ENCODE assay signal across 34 mouse cellular contexts in genomic region chr4:128028294-128028693, GRCm38 (mm10). TPM values are rescaled to one million over a fixed set of nuclear protein-coding genes. Genes with fewer than 3 reads are reported as not detected.
"Had no signal": no experiment of that assay in that cellular context is flagged by ENCODE, and none has a peak within 500 bp of the region (broad histone marks: within the 10 kb centered on the region; RNA-seq: fewer than 3 reads in every experiment).

No protein-coding gene starts in this region.

- DNase-seq: left cerebral cortex, postnatal 4 days; liver, embryonic 13.5 days; liver, postnatal 0 days; lung, adult 18-20 months; lung, adult 2 months; lung, embryonic 14.5 days; lung, postnatal 10 days; lung, postnatal 14 days; lung, postnatal 36 days; lung, postnatal 4 days; midbrain, embryonic 14.5 days had no signal

- H3K4me1 ChIP-seq: limb, embryonic 10.5 days; limb, embryonic 12.5 days; limb, embryonic 13.5 days; limb, embryonic 15.5 days; liver, embryonic 12.5 days; liver, embryonic 13.5 days; liver, embryonic 15.5 days; lung, embryonic 15.5 days; megakaryocyte, embryonic 14.5 days; midbrain, embryonic 10.5 days; midbrain, embryonic 12.5 days; midbrain, embryonic 13.5 days; midbrain, embryonic 15.5 days had no signal

- ATAC-seq: liver, embryonic 12.5 days; liver, postnatal 0 days; lung, postnatal 0 days; midbrain, embryonic 13.5 days; midbrain, embryonic 15.5 days; midbrain, embryonic 16.5 days had no signal

- H3K4me3 ChIP-seq: limb, embryonic 10.5 days; limb, embryonic 12.5 days; limb, embryonic 13.5 days; limb, embryonic 15.5 days; liver, embryonic 12.5 days; liver, embryonic 13.5 days; liver, embryonic 15.5 days; lung, embryonic 15.5 days; megakaryocyte, embryonic 14.5 days; midbrain, embryonic 10.5 days; midbrain, embryonic 12.5 days; midbrain, embryonic 13.5 days; midbrain, embryonic 15.5 days; myocyte had no signal

- H3K27ac ChIP-seq: limb, embryonic 10.5 days; limb, embryonic 12.5 days; limb, embryonic 13.5 days; limb, embryonic 15.5 days; liver, embryonic 12.5 days; liver, embryonic 13.5 days; liver, embryonic 14.5 days; liver, embryonic 15.5 days; lung, embryonic 15.5 days; macrophage; midbrain, embryonic 10.5 days; midbrain, embryonic 12.5 days; midbrain, embryonic 13.5 days; midbrain, embryonic 15.5 days had no signal

RNA-seq across cellular contexts. Expression of gene Csmd2, which starts 40.6 kb away (rescaled TPM):
- polyA plus RNA-seq: liver, adult 2 months; liver, embryonic 16.5 days; liver, postnatal 0 days; lung, adult 2 months; macrophage; myocyte had no signal

RNA-seq across cellular contexts. Expression of gene CK137956, which starts 57.5 kb away (rescaled TPM):
- polyA plus RNA-seq: limb, embryonic 10.5 days; limb, embryonic 11.5 days; limb, embryonic 12.5 days; limb, embryonic 13.5 days; limb, embryonic 14.5 days; limb, embryonic 15.5 days; liver, adult 2 months; liver, embryonic 11.5 days; liver, embryonic 12.5 days; liver, embryonic 13.5 days; liver, embryonic 14.5 days; liver, embryonic 15.5 days; liver, embryonic 16.5 days; liver, postnatal 0 days; lung, adult 2 months; lung, embryonic 14.5 days; lung, embryonic 15.5 days; lung, embryonic 16.5 days; lung, postnatal 0 days; macrophage; myocyte had no signal
